Mouse (Mus musculus): Measurements from ENCODE around the gene Gm2956. TPM values are rescaled to one million over a fixed set of nuclear protein-coding genes. Genes with fewer than 3 reads are reported as not detected.
"Not testable (repeated sequence)": the region's sequence is repeated elsewhere in the genome, so short reads cannot be mapped to it uniquely, and the experiment has no call there.

The Gm2956 gene
- polyA plus RNA-seq (2015; fragmentation: Nextera tagmentation; extraction: Ambion mirVana): 0.22 TPM in 1 of 2 replicates, not detected in the other

- 0% methylated on average over 1 of the region's 37 CpGs for WGBS
- H3K4me2 ChIP-seq: peak within 1 kb of the TSS; percentile 56
Observed at GRCm38 (mm10) chr14:3332087-3332677, at the start of gene Gm2956. Gm2956 (plus strand) TSS chr14:3332627.

DNA sequence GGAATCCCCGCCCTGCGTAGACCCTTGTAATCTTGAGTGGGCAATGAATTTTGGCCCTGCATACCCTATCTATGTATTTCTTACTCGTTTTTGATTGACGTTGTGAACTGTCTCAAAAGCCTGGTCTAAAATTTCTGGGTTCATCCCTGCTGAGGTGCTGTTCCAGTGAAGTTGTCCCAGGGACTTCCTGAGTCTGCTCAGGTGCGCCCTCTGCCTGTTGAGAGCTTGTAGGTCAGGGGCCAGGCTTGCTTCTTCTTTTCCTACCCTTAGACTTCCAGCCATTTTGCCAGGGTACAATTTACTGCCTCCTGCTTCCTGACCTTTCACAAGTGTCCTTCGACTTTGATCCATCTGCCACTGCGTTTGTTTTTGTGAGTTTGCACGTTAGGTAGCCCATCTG lies 979 bp downstream of the Gm2956 start:
- ATAC-seq (ENCODE audit: low FRiP score); H3K27me3 ChIP-seq (replicated peaks); H3K36me3 ChIP-seq; H3K9me3 ChIP-seq (replicated peaks); H3K27ac ChIP-seq (replicated peaks); H3K9ac ChIP-seq (replicated peaks); H3K4me1 ChIP-seq: not testable (repeated sequence)
- peak overlapping the region; percentile 30 for H3K4me3 ChIP-seq (replicated peaks)
- peak overlapping the region; percentile 56 for H3K4me2 ChIP-seq
- WGBS: 7% methylated on average over 6 of the region's 8 CpGs

More at GRCm38 (mm10) chr14:3332087-3332677, at the start of gene Gm2956:
- not testable (repeated sequence) for ATAC-seq (ENCODE audit: low FRiP score); H3K9me3 ChIP-seq (replicated peaks); H3K36me3 ChIP-seq; H3K4me1 ChIP-seq; H3K27ac ChIP-seq (replicated peaks); H3K27me3 ChIP-seq (replicated peaks)
- H3K4me3 ChIP-seq (replicated peaks): peak within 1 kb of the TSS; percentile 44
- H3K9ac ChIP-seq (replicated peaks): peak within 1 kb of the TSS; percentile 42; the same call in 1 of the 2 replicates

DNA sequence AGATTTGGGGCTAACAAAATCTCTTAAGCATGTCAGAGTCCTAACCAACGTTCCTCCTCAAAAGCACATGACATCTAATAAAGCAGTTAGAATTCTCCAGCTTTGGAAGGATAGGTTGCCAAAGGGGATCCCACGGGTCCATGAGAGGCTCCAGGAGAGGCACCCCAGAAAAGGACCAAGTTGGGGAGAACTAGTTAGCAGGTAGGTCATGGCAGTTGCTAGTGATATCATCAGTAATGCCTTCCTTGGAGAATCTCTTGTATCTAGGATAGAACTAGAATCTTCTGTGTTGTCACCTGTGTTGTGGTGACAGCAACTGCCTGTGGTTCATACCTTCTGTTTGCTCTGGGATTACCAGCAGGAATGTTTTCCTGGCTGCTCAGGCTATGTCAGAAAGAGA lies 62.4 kb downstream of the Gm2956 start, which contains the start of gene Gm10413:
TSS of gene Gm10413 (plus strand) at position 301 of the 400 bp plus-strand sequence.
- H3K36me3 ChIP-seq; H3K9ac ChIP-seq (replicated peaks): not testable (repeated sequence)
- WGBS: no CpG with 5 or more reads among the region's 2 CpGs

More for the DNA sequence above, 62.4 kb downstream of the Gm2956 start, which contains the start of gene Gm10413:
- not testable (repeated sequence) for H3K4me2 ChIP-seq; ATAC-seq (ENCODE audit: low FRiP score); H3K9me3 ChIP-seq (replicated peaks); H3K27ac ChIP-seq (replicated peaks); H3K27me3 ChIP-seq (replicated peaks); H3K4me3 ChIP-seq (replicated peaks); H3K4me1 ChIP-seq

Other genes starting within 250 kb of the Gm2956 start
- gene Gm10340, start 198.6 kb upstream of the Gm2956 start, polyA plus RNA-seq (2015; fragmentation: Nextera tagmentation; extraction: Ambion mirVana): not detected in 2 replicates
- 0.38 and 0.41 TPM in 2 replicates for gene Gm5795, start 144.4 kb upstream of the Gm2956 start, polyA plus RNA-seq (2015; fragmentation: Nextera tagmentation; extraction: Ambion mirVana)
- 34.3 and 37.1 TPM in 2 replicates for gene D830030K20Rik, start 124.1 kb upstream of the Gm2956 start, polyA plus RNA-seq (2015; fragmentation: Nextera tagmentation; extraction: Ambion mirVana)
- gene Gm10413, start 62.5 kb downstream of the Gm2956 start, polyA plus RNA-seq (2015; fragmentation: Nextera tagmentation; extraction: Ambion mirVana): not detected in 2 replicates
- 17.7 and 23.2 TPM in 2 replicates for gene Gm10409, start 80.0 kb downstream of the Gm2956 start, polyA plus RNA-seq (2015; fragmentation: Nextera tagmentation; extraction: Ambion mirVana)
- gene Gm3005, start 95.5 kb downstream of the Gm2956 start, polyA plus RNA-seq (2015; fragmentation: Nextera tagmentation; extraction: Ambion mirVana): 7.0 and 10.8 TPM in 2 replicates
- gene Gm10408, start 116.8 kb downstream of the Gm2956 start, polyA plus RNA-seq (2015; fragmentation: Nextera tagmentation; extraction: Ambion mirVana): not detected in 2 replicates

Measured in neural tube, embryonic 15.5 days (tissue).